Mouse (Mus musculus) bone marrow macrophage, adult 2 months (primary cell): ENCODE data around the gene Zfp93.

ENCODE experiments used
- CTCF ChIP-seq: IDR thresholded peaks from 2 replicates; pipeline ENCODE4 v1.5.1; 2012; ENCODE audit warnings: low read depth, mild to moderate bottlenecking, low read length, moderate library complexity
- POLR2A ChIP-seq: IDR thresholded peaks from 2 replicates; pipeline ENCODE4 v1.6.1; 2012; ENCODE audit warnings: mild to moderate bottlenecking, low read depth, low read length, borderline replicate concordance

DNA sequence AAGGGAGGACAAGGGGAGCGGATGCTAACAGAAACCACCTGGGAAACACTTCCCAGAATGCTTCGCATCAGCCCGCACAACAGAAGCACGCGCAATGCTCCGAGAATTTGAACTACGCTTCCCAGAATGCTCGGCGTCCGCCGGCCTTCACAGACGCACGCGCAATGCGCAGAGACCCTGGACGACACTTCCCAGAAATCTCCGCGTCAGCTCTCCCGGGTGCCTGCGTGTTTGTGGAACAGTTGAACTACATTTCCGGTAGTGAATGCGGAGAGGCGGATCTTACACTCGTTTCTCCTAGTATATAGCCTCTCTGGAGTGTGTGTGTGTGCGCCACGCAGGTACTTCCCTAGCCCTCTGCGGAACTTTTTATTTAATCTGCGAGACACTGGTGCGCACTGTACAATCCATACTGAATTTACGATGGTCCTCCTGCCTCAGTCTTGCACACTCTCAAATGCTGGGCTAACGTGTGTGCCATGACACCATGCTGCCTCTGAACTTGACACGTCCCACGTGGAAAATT, 46.4 kb downstream of the Zfp93 start, which contains the start of gene Zfp94:
- TF ChIP-seq CTCF (no peak), POLR2A (no peak)
